Mouse (Mus musculus) liver, embryonic 12.5 days (tissue): ENCODE data around the gene Rpl22. TPM values are rescaled to one million over a fixed set of nuclear protein-coding genes. Genes with fewer than 3 reads are reported as not detected.
A peak's percentile ranks its signal among the peaks of the same experiment; 100 is the strongest.

Experiments used
- ATAC-seq: fragments of 200-750 bp; cut with Nextera tagmentation; 2 replicates; pipeline ENCODE4 v1.8.0; 2017; ENCODE audit warnings: moderate number of reproducible peaks, mild to moderate bottlenecking, moderate library complexity
- H3K27ac ChIP-seq: fragments of 300-500 bp; sonication (generic); 2 replicates; pipeline ENCODE4 v1.5.1; 2016; ENCODE audit warnings: mild to moderate bottlenecking
- H3K27me3 ChIP-seq: fragments of 300-500 bp; sonication (generic); replicated peaks from 2 replicates; pipeline ENCODE4 v1.6.1; 2016; ENCODE audit warnings: mild to moderate bottlenecking, moderate library complexity
- H3K36me3 ChIP-seq: fragments of 300-500 bp; sonication (generic); 2 replicates; pipeline ENCODE4 v1.6.1; 2016; ENCODE audit warnings: mild to moderate bottlenecking, moderate library complexity
- H3K4me1 ChIP-seq: fragments of 300-500 bp; sonication (generic); 2 replicates; pipeline ENCODE4 v1.6.1; 2016
- H3K4me2 ChIP-seq: fragments of 300-500 bp; sonication (generic); 2 replicates; pipeline ENCODE4 v1.6.1; 2016; ENCODE audit warnings: mild to moderate bottlenecking, moderate library complexity
- H3K4me3 ChIP-seq: fragments of 300-500 bp; sonication (generic); 2 replicates; pipeline ENCODE4 v1.5.1; 2016; ENCODE audit warnings: mild to moderate bottlenecking, moderate library complexity
- H3K9ac ChIP-seq: fragments of 300-500 bp; sonication (generic); 2 replicates; pipeline ENCODE4 v1.6.1; 2016; ENCODE audit warnings: mild to moderate bottlenecking, moderate library complexity
- H3K9me3 ChIP-seq: fragments of 300-500 bp; sonication (generic); replicated peaks from 2 replicates; pipeline ENCODE4 v1.6.1; 2016; ENCODE audit warnings: mild to moderate bottlenecking, moderate library complexity
- WGBS: fragments of 180-500 bp; shearing (Covaris S2); methylation state at CpG from one replicate; pipeline ENCODE4 v1.1.7; 2016; ENCODE audit not compliant: insufficient replicate concordance; 5-methylcytosine and 5-hydroxymethylcytosine counted together
- polyA plus RNA-seq: library from polyadenylated mRNA; unstranded; fragments of >200 nt; fragmentation: Nextera tagmentation; extraction: Ambion mirVana; gene quantifications from 2 replicates; pipeline ENCODE4 v1.2.1, GENCODE M21; 2016

Gene Rpl22
- polyA plus RNA-seq, 1 experiment from 2014 or later = 385 TPM

GRCm38 (mm10) chr4:152287317-152288120, 38.0 kb upstream of the Rpl22 start:
- Histone ChIP-seq H3K9me3 (0 out of 2 replicates have a peak, but pooled peaks cover 3% of the 10 kb centered on the region), H3K9ac (no peak overlapping the region), H3K4me2 (no peak overlapping the region), H3K27me3 (peaks cover 96% of the 10 kb centered on the region), H3K27ac (no peak overlapping the region), H3K4me3 (no peak overlapping the region), H3K4me1 (peaks cover 31% of the 10 kb centered on the region), H3K36me3 (no peaks in the 10 kb centered on the region)
- no peak for ATAC-seq
- WGBS = 29% methylated on average over 19 of the region's 19 CpGs

GRCm38 (mm10) chr4:152288398-152288945, 37.1 kb upstream of the Rpl22 start:
- H3K27me3 ChIP-seq = peaks cover 96% of the 10 kb centered on the region
- H3K4me2 ChIP-seq = no peak overlapping the region
- 56% methylated on average over 18 of the region's 18 CpGs for WGBS
- no peak overlapping the region for H3K4me3 ChIP-seq
- no peak for ATAC-seq
- peaks cover 21% of the 10 kb centered on the region for H3K4me1 ChIP-seq
- no peak overlapping the region for H3K9ac ChIP-seq
- H3K36me3 ChIP-seq = no peaks in the 10 kb centered on the region
- no peak overlapping the region for H3K27ac ChIP-seq
- H3K9me3 ChIP-seq = 0 out of 2 replicates have a peak, but pooled peaks cover 3% of the 10 kb centered on the region

- Histone ChIP-seq H3K27ac (no peak overlapping the region), H3K4me3 (no peak overlapping the region), H3K36me3 (no peaks in the 10 kb centered on the region), H3K27me3 (peaks cover 84% of the 10 kb centered on the region), H3K9me3 (0 out of 2 replicates have a peak, but pooled peaks cover 3% of the 10 kb centered on the region), H3K4me2 (0 out of 2 replicates have a peak overlapping the region, but pooled peaks have one; percentile 17), H3K9ac (no peak overlapping the region), H3K4me1 (peaks cover 24% of the 10 kb centered on the region)
- WGBS = 4% methylated on average over 39 of the region's 39 CpGs
- no peak for ATAC-seq
Measured at GRCm38 (mm10) chr4:152290385-152290784, 35.2 kb upstream of the Rpl22 start.

- 0 out of 2 replicates have a peak, but pooled peaks cover 3% of the 10 kb centered on the region for H3K9me3 ChIP-seq
- WGBS = 25% methylated on average over 11 of the region's 11 CpGs
- H3K27ac ChIP-seq = no peak overlapping the region
- no peaks in the 10 kb centered on the region for H3K36me3 ChIP-seq
- H3K4me1 ChIP-seq = peaks cover 29% of the 10 kb centered on the region
- no peak overlapping the region for H3K4me2 ChIP-seq
- no peak overlapping the region for H3K9ac ChIP-seq
- ATAC-seq = no peak
- H3K27me3 ChIP-seq = peaks cover 78% of the 10 kb centered on the region
- H3K4me3 ChIP-seq = no peak overlapping the region
Measured at GRCm38 (mm10) chr4:152290991-152291390, 34.6 kb upstream of the Rpl22 start.

- Histone ChIP-seq H3K27me3 (peaks cover 73% of the 10 kb centered on the region), H3K27ac (no peak within 1 kb of the TSS), H3K4me2 (0 out of 2 replicates have a peak within 1 kb of the TSS, but pooled peaks have one; percentile 17), H3K36me3 (no peaks in the 10 kb centered on the region), H3K9me3 (0 out of 2 replicates have a peak, but pooled peaks cover 3% of the 10 kb centered on the region), H3K4me1 (peaks cover 28% of the 10 kb centered on the region), H3K9ac (no peak within 1 kb of the TSS), H3K4me3 (no peak within 1 kb of the TSS)
- no peak for ATAC-seq
- WGBS = 42% methylated on average over 6 of the region's 6 CpGs
Measured at GRCm38 (mm10) chr4:152291562-152291961, 34.0 kb upstream of the Rpl22 start, which contains the start of gene Hes3. TSS of gene Hes3 (minus strand) at chr4:152291662.

- H3K27me3 ChIP-seq = peaks cover 66% of the 10 kb centered on the region
- 44% methylated on average over 12 of the region's 12 CpGs for WGBS
- H3K36me3 ChIP-seq = no peaks in the 10 kb centered on the region
- peaks cover 22% of the 10 kb centered on the region for H3K4me1 ChIP-seq
- no peak for ATAC-seq
- 0 out of 2 replicates have a peak, but pooled peaks cover 3% of the 10 kb centered on the region for H3K9me3 ChIP-seq
- H3K4me3 ChIP-seq = no peak overlapping the region
- H3K27ac ChIP-seq = no peak overlapping the region
- H3K4me2 ChIP-seq = no peak overlapping the region
- no peak overlapping the region for H3K9ac ChIP-seq
Measured at GRCm38 (mm10) chr4:152292102-152292765, 33.3 kb upstream of the Rpl22 start.

- ATAC-seq = no peak
- peaks cover 48% of the 10 kb centered on the region for H3K27me3 ChIP-seq
- H3K4me3 ChIP-seq = no peak overlapping the region
- H3K36me3 ChIP-seq = peaks cover 3% of the 10 kb centered on the region; the same call in 1 of the 2 replicates
- no peak overlapping the region for H3K27ac ChIP-seq
- 44% methylated on average over 10 of the region's 10 CpGs for WGBS
- H3K9ac ChIP-seq = no peak overlapping the region
- H3K9me3 ChIP-seq = no peaks in the 10 kb centered on the region
- H3K4me2 ChIP-seq = no peak overlapping the region
- peaks cover 37% of the 10 kb centered on the region for H3K4me1 ChIP-seq
Measured at GRCm38 (mm10) chr4:152294188-152294929, 31.2 kb upstream of the Rpl22 start.

- peaks cover 18% of the 10 kb centered on the region for H3K36me3 ChIP-seq
- peak overlapping the region; percentile 74; the same call in 1 of the 2 replicates for H3K9ac ChIP-seq
- peaks cover 31% of the 10 kb centered on the region for H3K4me1 ChIP-seq
- peak overlapping the region; percentile 91 for H3K4me2 ChIP-seq
- 0 out of 2 replicates have a peak, but pooled peaks have one; percentile 6 for ATAC-seq
- H3K4me3 ChIP-seq = peak overlapping the region; percentile 97
- peaks cover 33% of the 10 kb centered on the region for H3K27me3 ChIP-seq
- WGBS = 2% methylated on average over 4 of the region's 4 CpGs
- H3K9me3 ChIP-seq = no peaks in the 10 kb centered on the region
- H3K27ac ChIP-seq = peak overlapping the region; percentile 91
Measured at GRCm38 (mm10) chr4:152295916-152296315, 29.6 kb upstream of the Rpl22 start.

- no peak for ATAC-seq
- H3K27ac ChIP-seq = peak overlapping the region; percentile 91
- H3K27me3 ChIP-seq = peaks cover 29% of the 10 kb centered on the region
- H3K4me1 ChIP-seq = peaks cover 31% of the 10 kb centered on the region
- peak overlapping the region; percentile 74 for H3K9ac ChIP-seq
- 4% methylated on average over 8 of the region's 8 CpGs for WGBS
- no peaks in the 10 kb centered on the region for H3K9me3 ChIP-seq
- peaks cover 23% of the 10 kb centered on the region for H3K36me3 ChIP-seq
- H3K4me3 ChIP-seq = peak overlapping the region; percentile 97
- H3K4me2 ChIP-seq = peak overlapping the region; percentile 91
Measured at GRCm38 (mm10) chr4:152296371-152296770, 29.2 kb upstream of the Rpl22 start.

- H3K36me3 ChIP-seq = peaks cover 31% of the 10 kb centered on the region
- H3K9ac ChIP-seq = peak within 1 kb of the TSS; percentile 96
- H3K4me3 ChIP-seq = peak within 1 kb of the TSS; percentile 97
- H3K9me3 ChIP-seq = no peaks in the 10 kb centered on the region
- under 1% methylated on average over 119 of the region's 119 CpGs for WGBS
- peak within 1 kb of the TSS; percentile 91 for H3K27ac ChIP-seq
- peaks cover 21% of the 10 kb centered on the region for H3K27me3 ChIP-seq
- H3K4me1 ChIP-seq = peaks cover 31% of the 10 kb centered on the region
- H3K4me2 ChIP-seq = peak within 1 kb of the TSS; percentile 91
- peak; percentile 94 for ATAC-seq
Measured at GRCm38 (mm10) chr4:152296874-152297861, 28.4 kb upstream of the Rpl22 start, which contains the start of gene Icmt. TSS of gene Icmt (plus strand) at chr4:152297227.
